Mouse (Mus musculus): ENCODE results near the gene Zfp57. TPM values are rescaled to one million over a fixed set of nuclear protein-coding genes. Genes with fewer than 3 reads are reported as not detected.

Gene Zfp57
- total and polyA plus RNA-seq, 2 experiments from 2014 or later: 9.2 to 12.5 TPM

- no peaks in the 10 kb centered on the region for H3K4me1 ChIP-seq (ENCODE audit: control insufficient read depth, insufficient read depth)
- H3K9me3 ChIP-seq (replicated peaks; ENCODE audit: control insufficient read depth, low read length): no peaks in the 10 kb centered on the region
- H3K4me3 ChIP-seq (ENCODE audit: low read depth, low read length): peak overlapping the region; percentile 58
- no peak for DNase-seq (ENCODE audit: low spot score)
- TF ChIP-seq EP300 (IDR thresholded peaks at IDR 0.05; ENCODE audit: low read depth) (no peak), CTCF (IDR thresholded peaks at IDR 0.05; ENCODE audit: low read depth) (no peak)
- WGBS: 72% methylated on average over 8 of the region's 8 CpGs
- H3K27ac ChIP-seq (ENCODE audit: low read depth): peak overlapping the region; percentile 68
- peak overlapping the region; percentile 61 for H3K4me2 ChIP-seq (ENCODE audit: low read depth, low read length)
- H3K36me3 ChIP-seq (replicated peaks; ENCODE audit: control insufficient read depth, insufficient read depth, low read length): no peaks in the 10 kb centered on the region
- no peaks in the 10 kb centered on the region for H3K27me3 ChIP-seq (ENCODE audit: control insufficient read depth, insufficient read depth, low read length)
- ATAC-seq (ENCODE audit: insufficient read depth, low read depth): no peak
- H3K9ac ChIP-seq (replicated peaks; ENCODE audit: low read depth, low read length): no peak overlapping the region
Observed at GRCm38 (mm10) chr17:37029162-37029561, 28.2 kb downstream of the Zfp57 start.

GRCm38 (mm10) chr17:37039127-37039894 is 38.3 kb downstream of the Zfp57 start:
- Histone ChIP-seq H3K4me3 (ENCODE audit: low read depth, low read length) (no peak overlapping the region), H3K9ac (replicated peaks; ENCODE audit: low read depth, low read length) (no peak overlapping the region), H3K27me3 (ENCODE audit: control insufficient read depth, insufficient read depth, low read length) (no peaks in the 10 kb centered on the region), H3K4me2 (ENCODE audit: low read depth, low read length) (no peak overlapping the region), H3K27ac (ENCODE audit: low read depth) (no peak overlapping the region), H3K4me1 (ENCODE audit: control insufficient read depth, insufficient read depth) (no peaks in the 10 kb centered on the region), H3K9me3 (replicated peaks; ENCODE audit: control insufficient read depth, low read length) (no peaks in the 10 kb centered on the region), H3K36me3 (replicated peaks; ENCODE audit: control insufficient read depth, insufficient read depth, low read length) (no peaks in the 10 kb centered on the region)
- ATAC-seq (ENCODE audit: insufficient read depth, low read depth) (no peak), DNase-seq (ENCODE audit: low spot score) (no peak)
- 61% methylated on average over 2 of the region's 2 CpGs for WGBS
- TF ChIP-seq CTCF (IDR thresholded peaks at IDR 0.05; ENCODE audit: low read depth) (no peak), EP300 (IDR thresholded peaks at IDR 0.05; ENCODE audit: low read depth) (no peak)

GRCm38 (mm10) chr17:37044651-37045244 is 43.8 kb downstream of the Zfp57 start:
- no peaks in the 10 kb centered on the region for H3K9me3 ChIP-seq (replicated peaks; ENCODE audit: control insufficient read depth, low read length)
- no peak overlapping the region for H3K9ac ChIP-seq (replicated peaks; ENCODE audit: low read depth, low read length)
- H3K4me2 ChIP-seq (ENCODE audit: low read depth, low read length): no peak overlapping the region; the same call in 1 of the 2 replicates
- 66% methylated on average over 7 of the region's 7 CpGs for WGBS
- H3K27me3 ChIP-seq (ENCODE audit: control insufficient read depth, insufficient read depth, low read length): peaks cover 25% of the 10 kb centered on the region
- no peaks in the 10 kb centered on the region for H3K36me3 ChIP-seq (replicated peaks; ENCODE audit: control insufficient read depth, insufficient read depth, low read length)
- 0 out of 2 replicates have a peak overlapping the region, but pooled peaks have one; percentile 72 for H3K4me3 ChIP-seq (ENCODE audit: low read depth, low read length)
- H3K27ac ChIP-seq (ENCODE audit: low read depth): no peak overlapping the region
- H3K4me1 ChIP-seq (ENCODE audit: control insufficient read depth, insufficient read depth): peaks cover 13% of the 10 kb centered on the region
- TF ChIP-seq EP300 (IDR thresholded peaks at IDR 0.05; ENCODE audit: low read depth) (no peak), CTCF (IDR thresholded peaks at IDR 0.05; ENCODE audit: low read depth) (no peak)
- DNase-seq (ENCODE audit: low spot score) (no peak), ATAC-seq (ENCODE audit: insufficient read depth, low read depth) (no peak)

- Histone ChIP-seq H3K9me3 (replicated peaks; ENCODE audit: control insufficient read depth, low read length) (no peaks in the 10 kb centered on the region), H3K36me3 (replicated peaks; ENCODE audit: control insufficient read depth, insufficient read depth, low read length) (no peaks in the 10 kb centered on the region), H3K27ac (ENCODE audit: low read depth) (peak within 1 kb of the TSS; percentile 31; the same call in 1 of the 2 replicates), H3K9ac (replicated peaks; ENCODE audit: low read depth, low read length) (peak within 1 kb of the TSS; percentile 72), H3K4me3 (ENCODE audit: low read depth, low read length) (peak within 1 kb of the TSS; percentile 72), H3K4me1 (ENCODE audit: control insufficient read depth, insufficient read depth) (peaks cover 22% of the 10 kb centered on the region), H3K27me3 (ENCODE audit: control insufficient read depth, insufficient read depth, low read length) (peaks cover 34% of the 10 kb centered on the region), H3K4me2 (ENCODE audit: low read depth, low read length) (peak within 1 kb of the TSS; percentile 82)
- TF ChIP-seq EP300 (IDR thresholded peaks at IDR 0.05; ENCODE audit: low read depth) (no peak), CTCF (IDR thresholded peaks at IDR 0.05; ENCODE audit: low read depth) (no peak)
- peak; percentile 85 for ATAC-seq (ENCODE audit: insufficient read depth, low read depth)
- DNase-seq (ENCODE audit: low spot score): peak; percentile 49
- WGBS: under 1% methylated on average over 50 of the region's 55 CpGs
Observed at GRCm38 (mm10) chr17:37045611-37046311, 44.8 kb downstream of the Zfp57 start, which contains the start of gene Gabbr1. Gene Gabbr1 (plus strand): TSS chr17:37045966.

GRCm38 (mm10) chr17:37046312-37047112 is 45.5 kb downstream of the Zfp57 start:
- WGBS: under 1% methylated on average over 30 of the region's 58 CpGs

More at GRCm38 (mm10) chr17:37046312-37047112, 45.5 kb downstream of the Zfp57 start:
- H3K27me3 ChIP-seq (ENCODE audit: control insufficient read depth, insufficient read depth, low read length): peaks cover 37% of the 10 kb centered on the region
- peak overlapping the region; percentile 72 for H3K9ac ChIP-seq (replicated peaks; ENCODE audit: low read depth, low read length)
- H3K4me1 ChIP-seq (ENCODE audit: control insufficient read depth, insufficient read depth): peaks cover 22% of the 10 kb centered on the region
- H3K4me3 ChIP-seq (ENCODE audit: low read depth, low read length): peak overlapping the region; percentile 72
- H3K4me2 ChIP-seq (ENCODE audit: low read depth, low read length): peak overlapping the region; percentile 82
- ATAC-seq (ENCODE audit: insufficient read depth, low read depth): peak; percentile 61
- TF ChIP-seq EP300 (IDR thresholded peaks at IDR 0.05; ENCODE audit: low read depth) (no peak), CTCF (IDR thresholded peaks at IDR 0.05; ENCODE audit: low read depth) (no peak)
- H3K27ac ChIP-seq (ENCODE audit: low read depth): peak overlapping the region; percentile 31; the same call in 1 of the 2 replicates
- no peaks in the 10 kb centered on the region for H3K36me3 ChIP-seq (replicated peaks; ENCODE audit: control insufficient read depth, insufficient read depth, low read length)
- DNase-seq (ENCODE audit: low spot score): no peak
- H3K9me3 ChIP-seq (replicated peaks; ENCODE audit: control insufficient read depth, low read length): no peaks in the 10 kb centered on the region

Measured in heart, postnatal 0 days (tissue).